Mouse (Mus musculus) CD8-positive naive resting alpha-beta T cell, adult 2 months (primary cell): ENCODE data around the gene Ramp3.
"Not testable (repeated sequence)": the region's sequence is repeated elsewhere in the genome, so short reads cannot be mapped to it uniquely, and the experiment has no call there.

Source experiments
- DNase-seq, 2 experiments: peaks; one replicate each; pipeline ENCODE4 v3.0.0; 2022; ENCODE audit warnings: low read depth in 2 of 2, low spot score in 2 of 2

Gene Ramp3

GRCm38 (mm10) chr11:6658271-6658670 is at the start of gene Ramp3:
Ramp3 (plus strand) TSS chr11:6658521.
- peak in 1 of 2 experiments; percentile 45 for DNase-seq

GRCm38 (mm10) chr11:6615250-6616205 is 42.8 kb upstream of the Ramp3 start:
- DNase-seq, result no peak

- DNase-seq, result no peak
These were observed 34.6 kb upstream of the Ramp3 start for GRCm38 (mm10) chr11:6623704-6624103.

GRCm38 (mm10) chr11:6624619-6625382 is 33.5 kb upstream of the Ramp3 start:
- DNase-seq, result no peak

- peak; percentile 76 to 85 for DNase-seq
These were observed 32.6 kb upstream of the Ramp3 start, which contains the start of gene Tbrg4 for GRCm38 (mm10) chr11:6625478-6626387. Tbrg4 (minus strand) TSS chr11:6626067.

- DNase-seq, result no peak
These were observed 31.9 kb upstream of the Ramp3 start for GRCm38 (mm10) chr11:6626388-6626772.

GRCm38 (mm10) chr11:6627731-6628130 is 30.6 kb upstream of the Ramp3 start:
- peak; percentile 21 to 53 for DNase-seq

- peak; percentile 42 to 43 for DNase-seq
These were observed 29.8 kb upstream of the Ramp3 start for GRCm38 (mm10) chr11:6628568-6628967.

GRCm38 (mm10) chr11:6629655-6630054 is 28.7 kb upstream of the Ramp3 start:
- peak in 1 of 2 experiments; percentile 28 for DNase-seq

- peak in 1 of 2 experiments; percentile 32 for DNase-seq
These were observed 22.2 kb upstream of the Ramp3 start for GRCm38 (mm10) chr11:6636150-6636549.

- DNase-seq, result no peak
These were observed 19.8 kb upstream of the Ramp3 start, which contains the start of gene Wap for GRCm38 (mm10) chr11:6638537-6638936. Wap (minus strand) TSS chr11:6638637.

- DNase-seq, result no peak
These were observed 19.2 kb upstream of the Ramp3 start for GRCm38 (mm10) chr11:6639072-6639471.

- no peak for DNase-seq
These were observed 13.8 kb upstream of the Ramp3 start for GRCm38 (mm10) chr11:6644566-6644965.

GRCm38 (mm10) chr11:6647831-6648724 is 10.2 kb upstream of the Ramp3 start:
- no peak for DNase-seq

- DNase-seq, result no peak
These were observed 7.8 kb upstream of the Ramp3 start for GRCm38 (mm10) chr11:6650519-6650918.

- not testable (repeated sequence) for DNase-seq
These were observed 5.3 kb upstream of the Ramp3 start for GRCm38 (mm10) chr11:6652978-6653377.

- DNase-seq, result peak; percentile 86 to 90
These were observed 3.4 kb upstream of the Ramp3 start for GRCm38 (mm10) chr11:6654903-6655302.

GRCm38 (mm10) chr11:6661206-6661605 is 2.9 kb downstream of the Ramp3 start:
- DNase-seq, result no peak

- no peak for DNase-seq
These were observed 8.3 kb downstream of the Ramp3 start for GRCm38 (mm10) chr11:6666634-6667033.

GRCm38 (mm10) chr11:6669041-6669440 is 10.7 kb downstream of the Ramp3 start:
- DNase-seq, result no peak
